Mouse (Mus musculus) heart, embryonic 15.5 days (tissue): ENCODE measurements at regions not wholly inside any gene's neighbourhood (a gene's known extent, or its start where the extent isn't known, plus 50 kb on each side); places are given as distances from the start of the nearest gene placed in this dataset.

Experiments
- ATAC-seq: fragments of 200-750 bp; cut with Nextera tagmentation; replicated peaks from 2 replicates; pipeline ENCODE4 v1.8.0; 2017; ENCODE audit warnings: low read depth, moderate TSS enrichment; ENCODE audit not compliant: insufficient number of reproducible peaks, insufficient read depth, low FRiP score
- H3K27ac ChIP-seq: fragments of 300-500 bp; sonication (generic); 2 replicates; pipeline ENCODE4 v1.5.1; 2015; ENCODE audit warnings: mild to moderate bottlenecking, inconsistent platforms
- H3K27me3 ChIP-seq: fragments of 300-500 bp; sonication (generic); 2 replicates; pipeline ENCODE4 v1.6.1; 2015; ENCODE audit warnings: inconsistent platforms
- H3K36me3 ChIP-seq: fragments of 300-500 bp; sonication (generic); 2 replicates; pipeline ENCODE4 v1.6.1; 2015; ENCODE audit warnings: mild to moderate bottlenecking, inconsistent platforms
- H3K4me1 ChIP-seq: fragments of 300-500 bp; sonication (generic); replicated peaks from 2 replicates; pipeline ENCODE4 v1.6.1; 2015; ENCODE audit warnings: inconsistent platforms
- H3K4me2 ChIP-seq: fragments of 300-500 bp; sonication (generic); 2 replicates; pipeline ENCODE4 v1.6.1; 2015; ENCODE audit warnings: inconsistent platforms, mild to moderate bottlenecking, moderate library complexity
- H3K4me3 ChIP-seq: fragments of 300-500 bp; sonication (generic); 2 replicates; pipeline ENCODE4 v1.5.1; 2015; ENCODE audit warnings: mild to moderate bottlenecking, inconsistent platforms
- H3K9ac ChIP-seq: fragments of 300-500 bp; sonication (generic); 2 replicates; pipeline ENCODE4 v1.6.1; 2015; ENCODE audit warnings: mild to moderate bottlenecking, inconsistent platforms
- H3K9me3 ChIP-seq: fragments of 300-500 bp; sonication (generic); replicated peaks from 2 replicates; pipeline ENCODE4 v1.6.1; 2016; ENCODE audit warnings: inconsistent platforms
- WGBS: fragments of 180-500 bp; shearing (Covaris S2); methylation state at CpG from one replicate; pipeline ENCODE4 v1.1.7; 2015; ENCODE audit warnings: mixed read lengths; 5-methylcytosine and 5-hydroxymethylcytosine counted together

GRCm38 (mm10) chr9:23134421-23135118, 88.3 kb upstream of the Bmper start:
- no peak overlapping the region for H3K9ac ChIP-seq
- H3K36me3 ChIP-seq, result no peaks in the 10 kb centered on the region
- H3K4me1 ChIP-seq, result peaks cover 9% of the 10 kb centered on the region
- H3K9me3 ChIP-seq, result no peaks in the 10 kb centered on the region
- no peaks in the 10 kb centered on the region for H3K27me3 ChIP-seq
- H3K4me2 ChIP-seq, result no peak overlapping the region
- ATAC-seq, result 0 out of 2 replicates have a peak, but pooled peaks have one; percentile 55
- no peak overlapping the region for H3K4me3 ChIP-seq
- H3K27ac ChIP-seq, result no peak overlapping the region
- 56% methylated on average over 12 of the region's 12 CpGs for WGBS

GRCm38 (mm10) chr9:23136511-23136910, 86.4 kb upstream of the Bmper start:
- H3K9me3 ChIP-seq, result no peaks in the 10 kb centered on the region
- no peak for ATAC-seq
- no peak overlapping the region for H3K27ac ChIP-seq
- H3K4me3 ChIP-seq, result no peak overlapping the region
- peaks cover 9% of the 10 kb centered on the region for H3K4me1 ChIP-seq
- no peak overlapping the region for H3K4me2 ChIP-seq
- H3K9ac ChIP-seq, result no peak overlapping the region
- H3K27me3 ChIP-seq, result no peaks in the 10 kb centered on the region
- H3K36me3 ChIP-seq, result no peaks in the 10 kb centered on the region
- 73% methylated on average over 5 of the region's 5 CpGs for WGBS

GRCm38 (mm10) chr9:23137682-23138210, 85.1 kb upstream of the Bmper start:
- Histone ChIP-seq H3K27ac (no peak overlapping the region), H3K4me3 (no peak overlapping the region), H3K9me3 (no peaks in the 10 kb centered on the region), H3K36me3 (no peaks in the 10 kb centered on the region), H3K4me2 (no peak overlapping the region), H3K9ac (no peak overlapping the region), H3K27me3 (no peaks in the 10 kb centered on the region), H3K4me1 (peaks cover 9% of the 10 kb centered on the region)
- 54% methylated on average over 5 of the region's 5 CpGs for WGBS
- ATAC-seq, result peak; percentile 53; the same call in 1 of the 2 replicates

- Histone ChIP-seq H3K9ac (no peak overlapping the region), H3K4me3 (no peak overlapping the region), H3K27ac (no peak overlapping the region), H3K9me3 (no peaks in the 10 kb centered on the region), H3K36me3 (no peaks in the 10 kb centered on the region), H3K4me1 (peaks cover 4% of the 10 kb centered on the region), H3K4me2 (no peak overlapping the region), H3K27me3 (no peaks in the 10 kb centered on the region)
- no peak for ATAC-seq
- 75% methylated on average over 4 of the region's 4 CpGs for WGBS
These were observed 83.2 kb upstream of the Bmper start for GRCm38 (mm10) chr9:23139580-23140162.

GRCm38 (mm10) chr9:23144281-23144680, 78.6 kb upstream of the Bmper start:
- no peak overlapping the region for H3K4me2 ChIP-seq
- H3K36me3 ChIP-seq, result no peaks in the 10 kb centered on the region
- H3K4me1 ChIP-seq, result no peaks in the 10 kb centered on the region
- 80% methylated on average over 7 of the region's 7 CpGs for WGBS
- no peak overlapping the region for H3K9ac ChIP-seq
- H3K27ac ChIP-seq, result no peak overlapping the region
- H3K9me3 ChIP-seq, result no peaks in the 10 kb centered on the region
- ATAC-seq, result no peak
- H3K27me3 ChIP-seq, result no peaks in the 10 kb centered on the region
- no peak overlapping the region for H3K4me3 ChIP-seq

- H3K9ac ChIP-seq, result no peak overlapping the region
- 76% methylated on average over 6 of the region's 6 CpGs for WGBS
- H3K4me3 ChIP-seq, result no peak overlapping the region
- no peaks in the 10 kb centered on the region for H3K27me3 ChIP-seq
- no peak overlapping the region for H3K27ac ChIP-seq
- H3K4me1 ChIP-seq, result no peaks in the 10 kb centered on the region
- no peak overlapping the region for H3K4me2 ChIP-seq
- no peaks in the 10 kb centered on the region for H3K9me3 ChIP-seq
- ATAC-seq, result no peak
- H3K36me3 ChIP-seq, result no peaks in the 10 kb centered on the region
These were observed 72.5 kb upstream of the Bmper start for GRCm38 (mm10) chr9:23150338-23150737.

GRCm38 (mm10) chr9:23150874-23151273, 72.0 kb upstream of the Bmper start:
- ATAC-seq, result no peak

DNA sequence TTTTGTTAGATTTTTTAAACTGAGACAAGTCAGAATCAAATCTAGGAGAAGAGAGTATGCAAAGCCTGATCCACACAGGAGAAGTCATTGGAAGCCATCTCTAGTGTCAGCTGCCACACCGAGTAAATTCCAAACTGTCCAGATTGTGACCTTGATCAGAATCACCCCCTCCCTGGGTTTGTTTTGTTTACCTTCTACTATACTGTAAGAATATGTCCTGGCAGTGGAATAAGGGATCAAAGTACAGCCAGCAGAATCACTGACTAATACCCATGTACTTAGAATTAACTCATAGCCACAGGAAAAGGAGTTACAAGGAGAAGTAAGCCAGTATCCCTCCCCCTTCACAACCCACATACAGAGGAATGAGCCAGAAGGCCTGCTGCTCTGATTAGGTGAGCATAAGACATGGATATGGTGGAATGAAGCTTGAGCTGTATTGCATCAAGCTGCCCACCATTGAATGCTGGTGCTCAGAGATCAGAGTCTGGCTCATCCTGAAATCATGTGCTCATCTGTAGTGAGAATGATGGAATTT, 70.9 kb upstream of the Bmper start:
- H3K27me3 ChIP-seq, result no peaks in the 10 kb centered on the region
- H3K36me3 ChIP-seq, result no peaks in the 10 kb centered on the region
- H3K4me2 ChIP-seq, result no peak overlapping the region
- WGBS, result 48% methylated on average over 1 of the region's 1 CpGs
- peaks cover 3% of the 10 kb centered on the region; the same call in 1 of the 2 replicates for H3K4me1 ChIP-seq
- H3K4me3 ChIP-seq, result no peak overlapping the region
- no peaks in the 10 kb centered on the region for H3K9me3 ChIP-seq
- no peak overlapping the region for H3K9ac ChIP-seq
- H3K27ac ChIP-seq, result no peak overlapping the region
- no peak for ATAC-seq

More at GRCm38 (mm10) chr9:23150874-23151273, 72.0 kb upstream of the Bmper start:
- WGBS, result 61% methylated on average over 3 of the region's 3 CpGs
- no peaks in the 10 kb centered on the region for H3K27me3 ChIP-seq
- no peaks in the 10 kb centered on the region for H3K9me3 ChIP-seq
- no peak overlapping the region for H3K4me2 ChIP-seq
- no peak overlapping the region for H3K4me3 ChIP-seq
- no peaks in the 10 kb centered on the region for H3K4me1 ChIP-seq
- no peaks in the 10 kb centered on the region for H3K36me3 ChIP-seq
- no peak overlapping the region for H3K27ac ChIP-seq
- no peak overlapping the region for H3K9ac ChIP-seq

DNA sequence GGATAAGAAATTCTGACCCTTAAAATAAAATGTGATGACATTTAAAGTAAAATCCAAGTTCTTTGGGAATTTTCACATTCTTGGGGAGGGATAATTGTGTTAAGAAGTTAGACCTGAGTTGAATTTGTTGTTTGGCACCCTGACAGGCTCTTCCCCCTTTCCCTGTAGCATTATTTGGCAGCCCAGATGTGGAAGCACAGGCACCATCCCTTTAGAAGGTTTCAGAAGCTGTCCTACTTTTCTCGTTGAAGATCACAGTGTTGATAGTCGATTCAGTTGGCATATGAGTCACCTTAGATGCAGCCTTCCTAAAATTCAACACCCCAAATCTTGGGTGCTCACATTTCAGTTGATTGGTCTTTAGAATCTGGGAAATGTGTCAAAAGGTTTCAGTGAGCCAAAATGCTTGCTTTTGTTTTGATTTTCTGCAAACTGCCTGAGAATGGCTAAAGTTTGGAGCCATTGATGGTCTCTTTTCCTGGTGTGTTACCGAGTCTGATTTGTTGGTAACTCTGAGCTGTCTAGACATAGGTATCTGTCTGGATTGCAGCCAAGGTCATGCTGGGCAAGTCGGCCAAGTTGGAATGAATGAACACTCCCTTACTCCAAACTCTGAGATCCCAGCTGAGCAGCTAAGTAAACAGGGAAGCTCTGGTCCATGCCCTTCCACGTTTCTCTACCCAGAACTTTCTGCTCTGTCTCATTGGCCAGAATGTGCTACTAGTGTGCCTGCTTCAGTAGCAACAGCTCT, 65.9 kb upstream of the Bmper start:
- WGBS, result 26% methylated on average over 5 of the region's 5 CpGs
- Histone ChIP-seq H3K4me1 (peaks cover 10% of the 10 kb centered on the region), H3K27me3 (no peaks in the 10 kb centered on the region), H3K4me2 (no peak overlapping the region), H3K9ac (no peak overlapping the region), H3K4me3 (no peak overlapping the region), H3K9me3 (no peaks in the 10 kb centered on the region), H3K27ac (no peak overlapping the region), H3K36me3 (no peaks in the 10 kb centered on the region)
- no peak for ATAC-seq

DNA sequence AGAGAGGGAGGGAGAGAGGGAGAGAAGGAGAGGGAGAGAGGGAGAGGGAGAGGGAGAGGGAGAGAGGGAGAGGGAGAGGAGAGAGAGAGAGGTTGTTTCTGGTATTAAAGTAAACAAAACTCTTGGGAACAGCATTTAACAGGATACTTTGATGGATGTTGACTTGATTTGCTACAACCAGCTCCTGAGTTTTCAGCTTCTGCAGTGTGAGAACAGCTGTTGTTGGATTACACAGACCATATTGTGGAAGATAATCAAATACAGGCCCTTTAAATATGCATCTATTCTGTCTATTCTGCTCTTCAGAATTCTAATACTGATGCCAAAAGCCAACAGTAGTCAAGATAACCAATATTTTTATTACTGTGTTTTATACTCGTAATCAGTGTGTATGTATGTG, 64.4 kb upstream of the Bmper start:
- Histone ChIP-seq H3K36me3 (no peaks in the 10 kb centered on the region), H3K9ac (no peak overlapping the region), H3K4me1 (peaks cover 10% of the 10 kb centered on the region), H3K4me3 (no peak overlapping the region), H3K9me3 (no peaks in the 10 kb centered on the region), H3K27me3 (no peaks in the 10 kb centered on the region), H3K4me2 (no peak overlapping the region), H3K27ac (no peak overlapping the region)
- no peak for ATAC-seq
- WGBS, result 60% methylated on average over 1 of the region's 1 CpGs

DNA sequence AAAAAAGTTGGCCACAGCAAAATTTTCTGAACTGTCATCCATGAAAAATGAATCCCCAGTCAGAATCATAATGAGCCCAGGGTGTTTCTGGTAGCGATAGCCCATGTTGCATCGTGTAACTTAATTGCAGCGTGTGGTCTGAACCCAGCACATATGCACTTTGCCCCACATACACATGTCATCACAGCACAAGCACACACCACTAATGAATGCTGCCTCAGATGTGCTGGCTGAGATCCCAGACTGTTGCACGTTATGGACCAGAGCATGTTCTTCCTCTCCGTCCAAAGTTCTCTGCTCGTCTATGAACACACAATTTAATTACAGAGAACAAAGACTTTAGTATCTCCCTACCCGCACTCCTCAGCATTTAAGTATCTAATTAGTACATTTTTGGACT, 61.5 kb upstream of the Bmper start:
- no peak for ATAC-seq
- Histone ChIP-seq H3K4me2 (no peak overlapping the region), H3K4me3 (no peak overlapping the region), H3K27ac (no peak overlapping the region), H3K36me3 (no peaks in the 10 kb centered on the region), H3K9me3 (no peaks in the 10 kb centered on the region), H3K4me1 (peaks cover 10% of the 10 kb centered on the region), H3K9ac (no peak overlapping the region), H3K27me3 (no peaks in the 10 kb centered on the region)
- WGBS, result 51% methylated on average over 7 of the region's 7 CpGs
